Mouse (Mus musculus): ENCODE measurements around the gene Metrnl.

Metrnl gene

GRCm38 (mm10) chr11:121685491-121686001, 15.8 kb upstream of the Metrnl start:
- DNase-seq (ENCODE audit: low spot score) = no peak

GRCm38 (mm10) chr11:121686091-121686490, 15.3 kb upstream of the Metrnl start:
- DNase-seq (ENCODE audit: low spot score) = no peak

GRCm38 (mm10) chr11:121686674-121687073, 14.7 kb upstream of the Metrnl start:
- no peak for DNase-seq (ENCODE audit: low spot score)

GRCm38 (mm10) chr11:121688024-121688423, 13.3 kb upstream of the Metrnl start:
- DNase-seq (ENCODE audit: low spot score) = no peak

- DNase-seq (ENCODE audit: low spot score) = no peak
Measured at GRCm38 (mm10) chr11:121695304-121696064, 5.9 kb upstream of the Metrnl start.

GRCm38 (mm10) chr11:121697271-121697670, 4.1 kb upstream of the Metrnl start:
- DNase-seq (ENCODE audit: low spot score) = no peak

- no peak for DNase-seq (ENCODE audit: low spot score)
Measured at GRCm38 (mm10) chr11:121698381-121698955, 2.9 kb upstream of the Metrnl start.

GRCm38 (mm10) chr11:121702111-121702894, 959 bp downstream of the Metrnl start:
- DNase-seq (ENCODE audit: low spot score) = peak; percentile 71

GRCm38 (mm10) chr11:121702895-121703618, 1.7 kb downstream of the Metrnl start:
- DNase-seq (ENCODE audit: low spot score) = no peak

GRCm38 (mm10) chr11:121703619-121704215, 2.4 kb downstream of the Metrnl start:
- DNase-seq (ENCODE audit: low spot score) = no peak

- DNase-seq (ENCODE audit: low spot score) = no peak
Measured at GRCm38 (mm10) chr11:121706521-121707005, 5.2 kb downstream of the Metrnl start.

- no peak for DNase-seq (ENCODE audit: low spot score)
Measured at GRCm38 (mm10) chr11:121709278-121709677, 7.9 kb downstream of the Metrnl start.

GRCm38 (mm10) chr11:121710245-121710644, 8.9 kb downstream of the Metrnl start:
- no peak for DNase-seq (ENCODE audit: low spot score)

- no peak for DNase-seq (ENCODE audit: low spot score)
Measured at GRCm38 (mm10) chr11:121712987-121713386, 11.6 kb downstream of the Metrnl start.

- DNase-seq (ENCODE audit: low spot score) = no peak
Measured at GRCm38 (mm10) chr11:121713569-121713968, 12.2 kb downstream of the Metrnl start.

GRCm38 (mm10) chr11:121714745-121715485, 13.6 kb downstream of the Metrnl start:
- no peak for DNase-seq (ENCODE audit: low spot score)

GRCm38 (mm10) chr11:121717724-121718123, 16.4 kb downstream of the Metrnl start:
- no peak for DNase-seq (ENCODE audit: low spot score)

- no peak for DNase-seq (ENCODE audit: low spot score)
Measured at GRCm38 (mm10) chr11:121720752-121721151, 19.4 kb downstream of the Metrnl start.

- no peak for DNase-seq (ENCODE audit: low spot score)
Measured at GRCm38 (mm10) chr11:121722434-121722833, 21.1 kb downstream of the Metrnl start.

- DNase-seq (ENCODE audit: low spot score) = no peak
Measured at GRCm38 (mm10) chr11:121726625-121727024, 25.3 kb downstream of the Metrnl start.

GRCm38 (mm10) chr11:121734184-121734583, 32.8 kb downstream of the Metrnl start:
- DNase-seq (ENCODE audit: low spot score) = no peak
